Mouse (Mus musculus): ENCODE measurements around the gene Cenpt. TPM values are rescaled to one million over a fixed set of nuclear protein-coding genes. Genes with fewer than 3 reads are reported as not detected.
A peak's percentile ranks its signal among the peaks of the same experiment; 100 is the strongest.

Cenpt gene
- polyA plus RNA-seq (2015; fragmentation: Nextera tagmentation; extraction: Ambion mirVana), result 23.4 and 24.9 TPM in 2 replicates

DNA sequence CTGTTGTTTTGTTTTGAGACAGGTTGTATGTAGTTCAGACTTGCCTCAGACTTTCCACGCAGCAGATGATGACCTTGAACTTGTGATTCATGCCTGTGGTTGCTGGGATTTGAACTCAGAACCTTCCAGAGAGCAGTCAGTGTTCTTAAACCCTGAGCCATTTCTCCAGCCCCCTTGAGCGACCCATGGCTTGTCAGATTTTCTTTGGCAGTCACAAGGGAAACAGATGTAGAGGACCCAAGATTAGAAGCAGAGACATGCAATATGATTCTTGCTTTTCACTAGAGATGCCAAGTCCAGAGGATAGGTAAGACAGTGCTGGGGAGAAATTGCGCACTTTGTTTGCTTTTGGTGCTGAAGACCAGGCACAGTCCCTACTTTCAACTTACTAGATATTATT is at the start of gene Cenpt:
Gene Cenpt (minus strand): TSS at position 101 of the 400 bp plus-strand sequence.
- H3K4me2 ChIP-seq (ENCODE audit: low read length), result no peak within 1 kb of the TSS
- 90% methylated on average over 3 of the region's 3 CpGs for WGBS

DNA sequence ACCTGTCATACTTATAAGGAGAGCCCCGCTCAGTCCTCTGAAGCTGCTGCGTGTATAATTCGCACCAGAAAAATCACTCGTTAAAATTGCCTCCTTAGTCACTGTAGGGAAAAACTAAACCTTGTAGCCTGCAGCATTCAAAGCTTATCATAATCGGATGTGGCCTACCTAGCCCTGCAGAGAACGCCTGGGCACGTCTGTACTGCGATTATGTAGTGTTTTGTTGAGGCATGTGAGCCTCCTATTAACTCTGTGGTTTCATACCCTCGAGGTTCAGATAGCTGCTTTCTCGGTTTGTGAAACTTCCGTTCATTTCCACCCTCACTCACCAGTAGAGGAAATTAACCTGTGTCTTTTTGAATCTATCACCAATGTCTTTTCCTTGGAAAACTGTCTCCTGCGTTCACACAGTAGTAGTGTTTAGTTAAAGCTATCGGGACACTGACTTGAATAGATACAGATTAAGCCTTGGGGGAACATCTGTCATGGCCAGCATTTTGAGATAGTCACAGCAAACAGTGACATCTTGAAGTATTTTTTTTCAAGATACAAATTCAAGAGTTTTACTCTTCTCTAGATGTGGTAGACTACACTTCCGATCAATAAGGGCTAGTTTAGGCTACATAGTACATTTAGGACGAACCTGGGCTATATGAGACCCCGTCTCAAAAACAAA is 48.0 kb upstream of the Cenpt start:
- H3K4me1 ChIP-seq (replicated peaks; ENCODE audit: insufficient read depth, low read length), result no peaks in the 10 kb centered on the region
- no peaks in the 10 kb centered on the region for H3K9me3 ChIP-seq (replicated peaks; ENCODE audit: low read length)
- DNase-seq (ENCODE audit: low spot score), result no peak
- WGBS, result 29% methylated on average over 16 of the region's 16 CpGs
- TF ChIP-seq CTCF (IDR thresholded peaks at IDR 0.05; ENCODE audit: low read depth), result no peak
- H3K36me3 ChIP-seq (ENCODE audit: insufficient read depth, low read length), result no peaks in the 10 kb centered on the region
- peak overlapping the region; percentile 61 for H3K4me2 ChIP-seq (ENCODE audit: low read length)
- H3K27ac ChIP-seq, result peak overlapping the region; percentile 92
- no peak for ATAC-seq (replicated peaks; ENCODE audit: low FRiP score, low read depth)
- H3K4me3 ChIP-seq (replicated peaks; ENCODE audit: low read depth, low read length), result peak overlapping the region; percentile 89
- H3K27me3 ChIP-seq (ENCODE audit: insufficient read depth, low read length), result no peaks in the 10 kb centered on the region
- H3K9ac ChIP-seq (ENCODE audit: low read depth, low read length), result peak overlapping the region; percentile 96

More for the DNA sequence above, at the start of gene Cenpt:
- Histone ChIP-seq H3K4me3 (replicated peaks; ENCODE audit: low read depth, low read length) (no peak within 1 kb of the TSS), H3K9ac (ENCODE audit: low read depth, low read length) (no peak within 1 kb of the TSS), H3K27me3 (ENCODE audit: insufficient read depth, low read length) (no peaks in the 10 kb centered on the region), H3K36me3 (ENCODE audit: insufficient read depth, low read length) (peaks cover 14% of the 10 kb centered on the region; the same call in 1 of the 2 replicates), H3K27ac (no peak within 1 kb of the TSS), H3K4me1 (replicated peaks; ENCODE audit: insufficient read depth, low read length) (peaks cover 17% of the 10 kb centered on the region), H3K9me3 (replicated peaks; ENCODE audit: low read length) (no peaks in the 10 kb centered on the region)
- ATAC-seq (replicated peaks; ENCODE audit: low FRiP score, low read depth) (no peak), DNase-seq (ENCODE audit: low spot score) (no peak)
- no peak for TF ChIP-seq CTCF (IDR thresholded peaks at IDR 0.05; ENCODE audit: low read depth)

DNA sequence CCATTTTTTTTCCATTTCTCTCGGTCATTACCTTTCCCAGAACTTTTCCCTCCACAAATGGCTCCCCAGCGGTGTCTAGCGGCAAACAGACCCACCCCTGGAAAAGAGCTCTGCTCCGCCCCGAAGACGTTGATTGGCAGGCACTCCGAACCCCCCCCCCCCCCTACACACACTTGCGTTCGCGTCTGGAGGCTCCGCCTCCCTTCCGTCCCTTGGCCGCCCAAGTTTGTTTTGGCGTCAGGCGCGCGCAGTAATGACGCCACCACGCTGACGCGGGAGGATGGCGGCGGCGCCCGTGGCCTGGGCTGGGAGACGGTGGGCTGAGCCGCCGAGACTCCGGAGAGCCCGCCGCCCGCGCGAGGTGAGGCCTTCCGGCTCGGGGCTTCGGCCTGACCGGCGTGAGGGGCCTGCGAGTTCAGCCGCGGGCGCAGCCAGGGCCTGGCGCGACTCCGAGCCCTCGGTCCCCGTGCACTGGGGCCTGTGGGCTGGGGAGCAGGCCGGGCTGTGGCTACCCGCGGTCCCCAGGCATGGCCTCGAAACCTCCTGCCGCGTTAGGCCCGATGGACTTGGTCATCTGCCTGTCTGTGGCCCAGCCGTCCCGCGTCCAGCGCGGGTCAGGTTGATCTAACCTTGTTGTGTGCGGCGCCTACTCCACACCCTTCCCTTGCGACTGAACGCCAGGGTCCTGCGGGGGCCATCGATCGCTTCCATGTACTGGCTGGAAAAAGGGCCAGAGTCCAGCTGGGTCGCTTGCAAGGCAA is 47.3 kb upstream of the Cenpt start, which contains the start of gene Pskh1:
Gene Pskh1 (plus strand): TSS at position 262 of the 761 bp plus-strand sequence.
- no peak; the same call in 1 of the 2 replicates for TF ChIP-seq CTCF (IDR thresholded peaks at IDR 0.05; ENCODE audit: low read depth)
- ATAC-seq (replicated peaks; ENCODE audit: low FRiP score, low read depth) (peak; percentile 95), DNase-seq (ENCODE audit: low spot score) (peak; percentile 96)
- Histone ChIP-seq H3K4me2 (ENCODE audit: low read length) (peak within 1 kb of the TSS; percentile 61), H3K36me3 (ENCODE audit: insufficient read depth, low read length) (no peaks in the 10 kb centered on the region), H3K27ac (peak within 1 kb of the TSS; percentile 92), H3K4me1 (replicated peaks; ENCODE audit: insufficient read depth, low read length) (no peaks in the 10 kb centered on the region), H3K9ac (ENCODE audit: low read depth, low read length) (peak within 1 kb of the TSS; percentile 96), H3K27me3 (ENCODE audit: insufficient read depth, low read length) (no peaks in the 10 kb centered on the region), H3K4me3 (replicated peaks; ENCODE audit: low read depth, low read length) (peak within 1 kb of the TSS; percentile 89), H3K9me3 (replicated peaks; ENCODE audit: low read length) (no peaks in the 10 kb centered on the region)
- under 1% methylated on average over 68 of the region's 68 CpGs for WGBS

DNA sequence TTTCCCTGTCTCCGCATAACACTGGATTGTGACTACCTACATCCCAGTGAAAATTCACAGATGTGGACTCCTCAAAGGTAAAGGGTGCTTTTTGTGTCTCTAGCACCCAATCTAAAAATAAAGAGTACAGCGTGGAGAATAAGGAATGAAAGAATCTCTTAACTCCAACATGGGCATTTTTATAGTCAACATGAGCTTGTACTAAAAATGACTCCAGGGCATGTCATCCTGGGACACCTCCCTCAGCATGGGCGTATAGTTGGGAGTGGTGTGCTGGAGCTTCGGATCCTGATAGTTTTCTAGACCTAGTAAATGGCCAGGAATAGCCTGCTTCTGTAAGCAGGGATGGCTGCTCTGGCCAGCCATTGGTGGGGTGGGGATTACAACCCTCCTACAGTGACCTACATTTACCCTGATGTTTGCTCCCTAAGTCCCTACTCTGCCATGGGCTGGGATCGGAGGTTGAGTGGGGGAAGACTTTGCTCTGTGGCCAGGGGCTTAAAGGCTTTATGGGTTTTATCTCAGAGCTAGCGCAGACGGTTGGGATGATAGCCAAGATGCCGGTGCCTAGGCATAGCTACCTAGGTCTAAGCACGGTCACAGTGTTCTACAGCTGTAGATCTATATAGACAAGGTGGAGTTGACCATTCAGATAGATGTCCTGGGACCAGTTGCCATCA is 44.9 kb upstream of the Cenpt start:
- no peak overlapping the region for H3K4me3 ChIP-seq (replicated peaks; ENCODE audit: low read depth, low read length)
- no peaks in the 10 kb centered on the region for H3K9me3 ChIP-seq (replicated peaks; ENCODE audit: low read length)
- no peaks in the 10 kb centered on the region for H3K36me3 ChIP-seq (ENCODE audit: insufficient read depth, low read length)
- ATAC-seq (replicated peaks; ENCODE audit: low FRiP score, low read depth) (no peak), DNase-seq (ENCODE audit: low spot score) (no peak)
- WGBS, result 83% methylated on average over 9 of the region's 9 CpGs
- no peak overlapping the region for H3K27ac ChIP-seq
- H3K4me2 ChIP-seq (ENCODE audit: low read length), result no peak overlapping the region
- no peak overlapping the region for H3K9ac ChIP-seq (ENCODE audit: low read depth, low read length)
- no peaks in the 10 kb centered on the region for H3K27me3 ChIP-seq (ENCODE audit: insufficient read depth, low read length)
- no peaks in the 10 kb centered on the region for H3K4me1 ChIP-seq (replicated peaks; ENCODE audit: insufficient read depth, low read length)
- no peak for TF ChIP-seq CTCF (IDR thresholded peaks at IDR 0.05; ENCODE audit: low read depth)

DNA sequence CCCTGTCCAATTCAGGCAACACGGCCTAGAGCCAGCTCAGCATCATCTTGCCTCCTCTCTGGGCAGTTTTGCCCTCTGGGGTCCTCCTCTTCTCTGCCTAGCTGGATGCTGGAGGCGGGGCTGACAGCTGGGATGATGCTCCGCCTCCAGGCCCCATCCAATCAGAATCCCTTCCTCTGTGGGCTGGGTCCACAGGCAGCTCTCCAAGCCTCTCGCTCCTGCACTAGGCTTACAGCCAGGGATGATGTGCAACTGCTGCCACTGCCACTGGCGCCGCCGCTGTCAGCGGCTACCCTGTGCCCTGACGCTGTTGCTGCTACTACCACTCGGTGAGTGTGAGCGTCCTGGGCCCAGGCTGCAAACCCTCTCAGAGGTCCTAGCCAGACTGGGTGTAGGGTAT is 40.3 kb upstream of the Cenpt start, which contains the start of gene Nrn1l:
Gene Nrn1l (plus strand): TSS at position 229 of the 400 bp plus-strand sequence.
- Histone ChIP-seq H3K36me3 (ENCODE audit: insufficient read depth, low read length) (peaks cover 35% of the 10 kb centered on the region), H3K9ac (ENCODE audit: low read depth, low read length) (no peak within 1 kb of the TSS), H3K27me3 (ENCODE audit: insufficient read depth, low read length) (no peaks in the 10 kb centered on the region), H3K4me3 (replicated peaks; ENCODE audit: low read depth, low read length) (no peak within 1 kb of the TSS), H3K4me1 (replicated peaks; ENCODE audit: insufficient read depth, low read length) (no peaks in the 10 kb centered on the region), H3K4me2 (ENCODE audit: low read length) (peak within 1 kb of the TSS; percentile 26), H3K9me3 (replicated peaks; ENCODE audit: low read length) (no peaks in the 10 kb centered on the region), H3K27ac (no peak within 1 kb of the TSS)
- TF ChIP-seq CTCF (IDR thresholded peaks at IDR 0.05; ENCODE audit: low read depth), result no peak
- DNase-seq (ENCODE audit: low spot score) (peak; percentile 93), ATAC-seq (replicated peaks; ENCODE audit: low FRiP score, low read depth) (peak; percentile 90)
- WGBS, result 10% methylated on average over 11 of the region's 11 CpGs

DNA sequence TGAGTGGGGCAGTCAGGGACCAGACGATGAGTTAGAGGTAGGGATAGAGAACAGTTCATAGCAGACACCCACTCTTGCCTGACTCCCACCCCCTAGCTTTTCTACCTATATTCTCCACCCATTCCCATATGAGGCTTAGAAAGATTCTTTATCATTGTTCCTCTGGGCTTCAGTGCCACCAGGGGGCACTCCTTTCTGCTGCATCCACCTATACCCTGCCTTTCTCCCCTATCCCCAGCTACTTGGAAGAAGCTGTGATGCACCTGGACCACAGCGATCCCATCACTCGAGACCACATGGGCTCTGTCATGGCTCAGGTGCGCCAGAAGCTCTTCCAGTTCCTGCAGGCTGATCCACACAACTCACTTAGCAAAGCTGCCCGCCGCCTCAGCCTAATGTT is 39.4 kb upstream of the Cenpt start:
- no peak overlapping the region for H3K27ac ChIP-seq
- H3K36me3 ChIP-seq (ENCODE audit: insufficient read depth, low read length), result peaks cover 44% of the 10 kb centered on the region
- no peak overlapping the region for H3K9ac ChIP-seq (ENCODE audit: low read depth, low read length)
- no peak for ATAC-seq (replicated peaks; ENCODE audit: low FRiP score, low read depth)
- DNase-seq (ENCODE audit: low spot score), result peak; percentile 15
- no peaks in the 10 kb centered on the region for H3K4me1 ChIP-seq (replicated peaks; ENCODE audit: insufficient read depth, low read length)
- no peak overlapping the region for H3K4me3 ChIP-seq (replicated peaks; ENCODE audit: low read depth, low read length)
- peak; percentile 64 for TF ChIP-seq CTCF (IDR thresholded peaks at IDR 0.05; ENCODE audit: low read depth)
- no peaks in the 10 kb centered on the region for H3K9me3 ChIP-seq (replicated peaks; ENCODE audit: low read length)
- H3K27me3 ChIP-seq (ENCODE audit: insufficient read depth, low read length), result no peaks in the 10 kb centered on the region
- H3K4me2 ChIP-seq (ENCODE audit: low read length), result no peak overlapping the region
- WGBS, result 89% methylated on average over 6 of the region's 6 CpGs
